Comparison of ENCODE assay signal across 10 mouse cellular contexts in genomic region chr9:66887960-66888610, GRCm38 (mm10). TPM values are rescaled to one million over a fixed set of nuclear protein-coding genes. Genes with fewer than 3 reads are reported as not detected.
DNase-seq lines count a peak whose midpoint lies in the region; ATAC-seq and TF ChIP-seq lines count a peak whose summit lies in the region.
"Had no signal": no experiment of that assay in that cellular context is flagged by ENCODE, and none has a peak within 500 bp of the region (broad histone marks: within the 10 kb centered on the region; RNA-seq: fewer than 3 reads in every experiment).

No protein-coding gene starts in this region.

- H3K27ac ChIP-seq in intestine, embryonic 16.5 days (ENCODE audit: low read length): peak overlapping the region; percentile 28; the same call in 1 of the 2 replicates
- no peak overlapping the region for H3K27ac ChIP-seq in intestine, embryonic 15.5 days
- H3K27ac ChIP-seq in bone marrow, adult 2 months (ENCODE audit: control insufficient read depth, insufficient read depth, low read depth, low read length, poor library complexity): peak overlapping the region; percentile 33; the same call in 1 of the 2 replicates
- peak overlapping the region; percentile 63 for H3K27ac ChIP-seq in hindbrain, embryonic 10.5 days
- H3K27ac ChIP-seq in midbrain, embryonic 15.5 days: peak overlapping the region; percentile 53

- no peak for TF ChIP-seq CTCF in bone marrow, adult 2 months (IDR thresholded peaks at IDR 0.05; ENCODE audit: control insufficient read depth, insufficient read depth, low read length)

- no peak for ATAC-seq in intestine, embryonic 16.5 days
- no peak for ATAC-seq in intestine, embryonic 15.5 days
- no peak for ATAC-seq in midbrain, embryonic 15.5 days (replicated peaks)

- no peak for TF ChIP-seq POLR2A in bone marrow, adult 2 months (IDR thresholded peaks at IDR 0.05; ENCODE audit: borderline replicate concordance, control insufficient read depth, low read depth, low read length)

- no peaks in the 10 kb centered on the region for H3K27me3 ChIP-seq in intestine, embryonic 16.5 days (replicated peaks; ENCODE audit: control insufficient read depth, insufficient read depth, low read length)
- H3K27me3 ChIP-seq in intestine, embryonic 15.5 days (replicated peaks): no peaks in the 10 kb centered on the region
- H3K27me3 ChIP-seq in hindbrain, embryonic 10.5 days (ENCODE audit: insufficient read depth, poor library complexity, severe bottlenecking): no peaks in the 10 kb centered on the region
- H3K27me3 ChIP-seq in midbrain, embryonic 15.5 days (replicated peaks): no peaks in the 10 kb centered on the region

- 47% methylated on average over 6 of the region's 6 CpGs for whole genome bisulfite sequencing in intestine, embryonic 16.5 days
- 46% methylated on average over 6 of the region's 6 CpGs for WGBS in intestine, embryonic 15.5 days
- 17% methylated on average over 6 of the region's 6 CpGs for WGBS in bone marrow, adult 2 months
- WGBS in hindbrain, embryonic 10.5 days: 39% methylated on average over 6 of the region's 6 CpGs
- 28% methylated on average over 6 of the region's 6 CpGs for WGBS in midbrain, embryonic 15.5 days

- no peaks in the 10 kb centered on the region for H3K9me3 ChIP-seq in intestine, embryonic 16.5 days (ENCODE audit: control insufficient read depth, low read length)
- H3K9me3 ChIP-seq in intestine, embryonic 15.5 days: no peaks in the 10 kb centered on the region
- H3K9me3 ChIP-seq in hindbrain, embryonic 10.5 days: 0 out of 2 replicates have a peak, but pooled peaks cover 6% of the 10 kb centered on the region
- H3K9me3 ChIP-seq in midbrain, embryonic 15.5 days: no peaks in the 10 kb centered on the region

- H3K4me3 ChIP-seq in intestine, embryonic 16.5 days (ENCODE audit: low read length): no peak overlapping the region
- no peak overlapping the region for H3K4me3 ChIP-seq in intestine, embryonic 15.5 days (replicated peaks)
- no peak overlapping the region for H3K4me3 ChIP-seq in bone marrow, adult 2 months (replicated peaks; ENCODE audit: control insufficient read depth, low read depth, low read length)
- no peak overlapping the region for H3K4me3 ChIP-seq in hindbrain, embryonic 10.5 days
- no peak overlapping the region for H3K4me3 ChIP-seq in midbrain, embryonic 15.5 days

- H3K4me2 ChIP-seq in intestine, embryonic 16.5 days (ENCODE audit: low read depth, low read length): no peak overlapping the region
- H3K4me2 ChIP-seq in intestine, embryonic 15.5 days (replicated peaks): no peak overlapping the region
- H3K4me2 ChIP-seq in midbrain, embryonic 15.5 days: no peak overlapping the region

- H3K36me3 ChIP-seq in intestine, embryonic 16.5 days (ENCODE audit: control insufficient read depth, insufficient read depth, low read length): no peaks in the 10 kb centered on the region
- no peaks in the 10 kb centered on the region for H3K36me3 ChIP-seq in intestine, embryonic 15.5 days
- no peaks in the 10 kb centered on the region for H3K36me3 ChIP-seq in hindbrain, embryonic 10.5 days
- no peaks in the 10 kb centered on the region for H3K36me3 ChIP-seq in midbrain, embryonic 15.5 days (replicated peaks)

- DNase-seq in hindbrain, embryonic 10.5 days (ENCODE audit: low spot score): no peak
- no peak for DNase-seq in adrenal gland, adult 2 months
- DNase-seq in right cerebral cortex, postnatal 25 days: no peak
- DNase-seq in adrenal gland, postnatal 36 days: no peak
- DNase-seq: heart, postnatal 4 days; spleen, adult 18-20 months had no signal

- no peak overlapping the region for H3K9ac ChIP-seq in intestine, embryonic 16.5 days (ENCODE audit: low read depth, low read length)
- no peak overlapping the region for H3K9ac ChIP-seq in intestine, embryonic 15.5 days
- H3K9ac ChIP-seq in midbrain, embryonic 15.5 days: no peak overlapping the region

- peaks cover 16% of the 10 kb centered on the region; the same call in 1 of the 2 replicates for H3K4me1 ChIP-seq in intestine, embryonic 16.5 days (ENCODE audit: control insufficient read depth, insufficient read depth, low read length)
- 0 out of 2 replicates have a peak, but pooled peaks cover 9% of the 10 kb centered on the region for H3K4me1 ChIP-seq in intestine, embryonic 15.5 days (replicated peaks)
- peaks cover 3% of the 10 kb centered on the region for H3K4me1 ChIP-seq in bone marrow, adult 2 months (ENCODE audit: control insufficient read depth, insufficient read depth, low read length)
- peaks cover 36% of the 10 kb centered on the region for H3K4me1 ChIP-seq in hindbrain, embryonic 10.5 days (replicated peaks)
- H3K4me1 ChIP-seq in midbrain, embryonic 15.5 days: peaks cover 23% of the 10 kb centered on the region

RNA-seq across cellular contexts. Expression of gene Rab8b, which starts 31.4 kb away (rescaled TPM):
- 18.3 and 18.4 TPM in 2 replicates for polyA plus RNA-seq in intestine, embryonic 16.5 days (2015; fragmentation: Nextera tagmentation; extraction: Ambion mirVana)
- 20.5 and 20.6 TPM in 2 replicates for polyA plus RNA-seq in intestine, embryonic 15.5 days (2015; fragmentation: Nextera tagmentation; extraction: Ambion mirVana)
- polyA plus RNA-seq in bone marrow, adult 2 months (2011; ENCODE audit: insufficient read depth, insufficient read length, low replicate concordance, missing spikeins): 22.5 and 25.3 TPM in 2 replicates
- polyA plus RNA-seq in hindbrain, embryonic 10.5 days (2016; fragmentation: Nextera tagmentation; extraction: Ambion mirVana): 24.3 and 27.3 TPM in 2 replicates
- polyA plus RNA-seq in midbrain, embryonic 15.5 days (2015; fragmentation: Nextera tagmentation; extraction: Ambion mirVana): 28.5 and 29.0 TPM in 2 replicates
- total RNA-seq in adrenal gland, adult 2 months (2021): 10 to 100 TPM; 14.6 to 19.4 TPM
- polyA plus RNA-seq in adrenal gland, adult 2 months (2012; rRNA removed): 3.2 and 3.9 TPM in 2 replicates
- total RNA-seq in adrenal gland, postnatal 36 days (2021): 10 to 100 TPM; 18.9 to 21.9 TPM

RNA-seq across cellular contexts. Expression of gene Aph1c, which starts 53.6 kb away (rescaled TPM):
- polyA plus RNA-seq in intestine, embryonic 16.5 days (2015; fragmentation: Nextera tagmentation; extraction: Ambion mirVana): 4.5 and 6.2 TPM in 2 replicates
- 3.4 and 4.5 TPM in 2 replicates for polyA plus RNA-seq in intestine, embryonic 15.5 days (2015; fragmentation: Nextera tagmentation; extraction: Ambion mirVana)
- polyA plus RNA-seq in bone marrow, adult 2 months (2011; ENCODE audit: insufficient read depth, insufficient read length, low replicate concordance, missing spikeins): 1.7 and 5.8 TPM in 2 replicates
- polyA plus RNA-seq in hindbrain, embryonic 10.5 days (2016; fragmentation: Nextera tagmentation; extraction: Ambion mirVana): 1.3 and 1.4 TPM in 2 replicates
- polyA plus RNA-seq in midbrain, embryonic 15.5 days (2015; fragmentation: Nextera tagmentation; extraction: Ambion mirVana): 2.6 and 3.2 TPM in 2 replicates
- 1 to 10 TPM; 4.2 to 4.3 TPM for total RNA-seq in adrenal gland, adult 2 months (2021)
- 1.4 and 1.6 TPM in 2 replicates for polyA plus RNA-seq in adrenal gland, adult 2 months (2012; rRNA removed)
- total RNA-seq in adrenal gland, postnatal 36 days (2021): 10 to 100 TPM in 1 of 2 experiments, 1 to 10 TPM in 1; 6.6 to 11.4 TPM

RNA-seq across cellular contexts. Expression of gene Rps27l, which starts 57.8 kb away (rescaled TPM):
- 763 and 818 TPM in 2 replicates for polyA plus RNA-seq in intestine, embryonic 16.5 days (2015; fragmentation: Nextera tagmentation; extraction: Ambion mirVana)
- 830 and 881 TPM in 2 replicates for polyA plus RNA-seq in intestine, embryonic 15.5 days (2015; fragmentation: Nextera tagmentation; extraction: Ambion mirVana)
- 99.8 and 183 TPM in 2 replicates for polyA plus RNA-seq in bone marrow, adult 2 months (2011; ENCODE audit: insufficient read depth, insufficient read length, low replicate concordance, missing spikeins)
- 708 and 733 TPM in 2 replicates for polyA plus RNA-seq in hindbrain, embryonic 10.5 days (2016; fragmentation: Nextera tagmentation; extraction: Ambion mirVana)
- polyA plus RNA-seq in midbrain, embryonic 15.5 days (2015; fragmentation: Nextera tagmentation; extraction: Ambion mirVana): 179 and 197 TPM in 2 replicates
- total RNA-seq in adrenal gland, adult 2 months (2021): 100 to 1,000 TPM; 252 to 306 TPM
- 3.9 and 6.2 TPM in 2 replicates for polyA plus RNA-seq in adrenal gland, adult 2 months (2012; rRNA removed)
- total RNA-seq in adrenal gland, postnatal 36 days (2021): 100 to 1,000 TPM; 270 to 313 TPM

Comparison
In these comparisons a context has a peak if more than half of its experiments do, and no peak if none do; other contexts are left out.
1. RNA of gene Rps27l, which starts 57.8 kb away (polyA plus RNA-seq): 830 to 881 TPM in intestine, embryonic 15.5 days, 763 to 818 TPM in intestine, embryonic 16.5 days, 708 to 733 TPM in hindbrain, embryonic 10.5 days, 99.8 to 183 TPM in bone marrow, adult 2 months and 179 to 197 TPM in midbrain, embryonic 15.5 days; 3.9 to 6.2 TPM in adrenal gland, adult 2 months; every median in the first group is over 10 times any median in the second.